Mouse (Mus musculus): ENCODE measurements around the gene Pemt. TPM values are rescaled to one million over a fixed set of nuclear protein-coding genes. Genes with fewer than 3 reads are reported as not detected.

Pemt gene
- total RNA-seq, 1 experiment: 17.5 TPM

DNA sequence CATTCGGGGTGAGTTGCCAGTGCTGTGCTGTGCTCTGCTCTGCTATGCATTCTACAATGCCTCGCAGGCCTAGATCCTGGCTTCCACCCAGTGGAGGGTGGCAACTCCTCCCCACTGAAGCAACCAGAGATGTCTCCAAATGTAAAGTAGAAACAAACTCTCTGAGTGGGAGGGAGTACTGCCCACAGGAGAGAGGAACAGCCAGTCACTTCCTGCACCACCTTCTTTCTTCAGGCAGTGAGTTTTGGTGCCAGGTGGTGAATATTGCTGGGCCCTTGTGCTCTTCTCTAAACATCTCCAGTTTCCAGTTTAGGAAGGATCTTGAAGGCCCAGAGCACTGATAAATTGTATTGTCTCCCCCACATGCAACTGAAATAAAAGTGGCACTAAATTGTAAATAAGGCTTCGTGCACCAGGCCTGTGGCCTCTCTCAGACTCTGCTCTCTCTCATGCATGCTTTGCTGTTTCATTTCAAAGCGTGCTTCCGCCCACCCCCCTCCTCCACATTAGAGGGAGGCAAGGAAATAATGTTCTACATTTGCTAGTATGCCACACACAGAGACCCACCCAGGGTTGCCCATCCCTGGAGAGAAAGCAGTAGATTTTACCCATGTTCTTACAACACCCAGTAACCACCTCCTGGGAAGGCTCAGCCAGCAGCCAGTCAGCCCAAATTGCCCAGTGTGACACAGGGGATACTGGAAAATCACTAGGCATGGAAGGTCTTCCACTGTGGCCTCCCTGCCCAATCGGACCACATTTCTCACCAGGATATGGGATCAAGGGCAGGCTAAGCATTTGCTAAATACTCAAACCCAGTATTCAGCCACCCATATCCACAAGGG is 13.5 kb downstream of the Pemt start:
- Histone ChIP-seq H3K36me3 (ENCODE audit: control insufficient read depth, insufficient read depth, low read length, poor library complexity, severe bottlenecking) (no peaks in the 10 kb centered on the region), H3K4me1 (ENCODE audit: control insufficient read depth in 2 of 2, insufficient read depth in 2 of 2, low read length in 2 of 2, poor library complexity in 1 of 2) (peaks cover 0 to 8% of the 10 kb centered on the region in 2 experiments; a peak in 1 of 4 replicates), H3K9me3 (ENCODE audit: control insufficient read depth, insufficient read depth, low read depth, low read length) (no peaks in the 10 kb centered on the region), H3K4me3 (ENCODE audit: insufficient read depth in 1 of 2, low read depth in 1 of 2, low read length in 2 of 2, poor library complexity in 1 of 2, severe bottlenecking in 1 of 2) (no peak overlapping the region), H3K27ac (ENCODE audit: insufficient read depth, low read depth, low read length, poor library complexity, severe bottlenecking) (no peak overlapping the region), H3K9ac (ENCODE audit: insufficient read depth, low read depth, low read length, poor library complexity, severe bottlenecking) (no peak overlapping the region)
- no peak for TF ChIP-seq MAFK (IDR thresholded peaks at IDR 0.05; ENCODE audit: insufficient read depth, low read depth, low read length)
- TF ChIP-seq HCFC1 (IDR thresholded peaks at IDR 0.05; ENCODE audit: borderline replicate concordance, insufficient read depth, low read length): no peak
- no peak for TF ChIP-seq ZC3H11A (IDR thresholded peaks at IDR 0.05; ENCODE audit: borderline replicate concordance, low read depth, low read length)
- TF ChIP-seq ZNF384 (IDR thresholded peaks at IDR 0.05; ENCODE audit: low read depth, low read length): no peak
- TF ChIP-seq CHD2 (IDR thresholded peaks at IDR 0.05; ENCODE audit: low read depth, low read length): no peak
- in situ Hi-C loops (cut with MboI; ENCODE audit: low sequenced_read_pairs in 2 of 2, unreplicated experiment in 2 of 2): no loop called here
- DNase-seq (ENCODE audit: low read depth, low spot score): no peak

DNA sequence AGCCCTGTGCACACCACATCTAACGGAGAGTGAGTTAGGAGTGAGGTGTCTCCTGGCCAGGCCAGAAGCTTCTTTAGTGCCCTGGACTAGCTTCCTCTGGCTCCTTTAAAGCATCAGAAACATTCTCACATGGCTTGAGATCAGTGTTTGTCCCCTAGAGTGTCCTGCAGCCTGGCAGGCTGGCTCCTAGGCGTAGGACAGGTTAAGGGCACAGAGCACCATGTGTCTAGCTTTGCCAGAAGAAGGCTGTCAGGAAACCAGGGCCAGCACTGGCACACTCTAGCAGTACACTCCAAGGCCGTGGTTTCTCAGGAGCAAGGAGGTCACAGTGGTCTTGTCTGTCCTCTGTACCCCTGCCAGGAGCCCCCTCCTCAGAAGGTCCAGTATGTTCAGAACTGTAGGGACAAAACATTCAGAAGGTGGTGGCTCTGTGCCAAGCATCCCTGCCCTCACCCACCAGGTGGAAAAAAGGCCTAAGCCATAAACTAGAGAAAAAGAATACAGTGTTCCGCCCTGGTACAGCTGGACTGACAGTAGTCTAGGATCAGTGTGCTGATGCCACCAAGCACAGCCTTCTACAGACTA is 15.4 kb downstream of the Pemt start:
- Histone ChIP-seq H3K36me3 (ENCODE audit: control insufficient read depth, insufficient read depth, low read length, poor library complexity, severe bottlenecking) (no peaks in the 10 kb centered on the region), H3K4me1 (ENCODE audit: control insufficient read depth in 2 of 2, insufficient read depth in 2 of 2, low read length in 2 of 2, poor library complexity in 1 of 2) (peaks cover 0 to 8% of the 10 kb centered on the region in 2 experiments; a peak in 1 of 4 replicates), H3K4me3 (ENCODE audit: insufficient read depth in 1 of 2, low read depth in 1 of 2, low read length in 2 of 2, poor library complexity in 1 of 2, severe bottlenecking in 1 of 2) (no peak overlapping the region), H3K9ac (ENCODE audit: insufficient read depth, low read depth, low read length, poor library complexity, severe bottlenecking) (no peak overlapping the region), H3K27ac (ENCODE audit: insufficient read depth, low read depth, low read length, poor library complexity, severe bottlenecking) (no peak overlapping the region), H3K9me3 (ENCODE audit: control insufficient read depth, insufficient read depth, low read depth, low read length) (no peaks in the 10 kb centered on the region)
- TF ChIP-seq CHD2 (IDR thresholded peaks at IDR 0.05; ENCODE audit: low read depth, low read length) (no peak), MAFK (IDR thresholded peaks at IDR 0.05; ENCODE audit: insufficient read depth, low read depth, low read length) (no peak), HCFC1 (IDR thresholded peaks at IDR 0.05; ENCODE audit: borderline replicate concordance, insufficient read depth, low read length) (no peak), ZNF384 (IDR thresholded peaks at IDR 0.05; ENCODE audit: low read depth, low read length) (no peak)
- in situ Hi-C loops (cut with MboI; ENCODE audit: low sequenced_read_pairs in 2 of 2, unreplicated experiment in 2 of 2): no loop called here
- DNase-seq (ENCODE audit: low read depth, low spot score): no peak

DNA sequence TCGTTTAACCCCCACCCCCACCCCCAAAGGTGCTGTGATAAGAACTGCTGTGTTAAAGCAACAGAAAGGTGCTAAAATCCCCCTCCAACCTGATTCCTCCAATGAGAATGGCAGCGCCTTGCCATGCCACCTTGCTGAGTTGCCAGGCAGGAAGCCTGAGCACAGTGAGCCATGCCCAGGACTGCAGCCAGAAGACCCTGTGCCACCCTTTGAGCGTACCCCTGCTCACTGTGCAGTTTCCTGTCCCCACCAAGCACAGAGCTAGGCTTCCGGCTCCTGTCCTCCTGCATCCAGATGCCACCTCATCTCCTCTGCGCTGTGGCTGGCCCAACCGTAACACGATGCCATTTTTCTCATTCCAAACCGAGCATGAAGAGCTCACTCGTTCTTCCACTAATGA is 16.3 kb downstream of the Pemt start:
- no peak for TF ChIP-seq ZNF384 (IDR thresholded peaks at IDR 0.05; ENCODE audit: low read depth, low read length)
- TF ChIP-seq HCFC1 (IDR thresholded peaks at IDR 0.05; ENCODE audit: borderline replicate concordance, insufficient read depth, low read length): no peak
- TF ChIP-seq ZC3H11A (IDR thresholded peaks at IDR 0.05; ENCODE audit: borderline replicate concordance, low read depth, low read length): no peak
- no peak for TF ChIP-seq MAFK (IDR thresholded peaks at IDR 0.05; ENCODE audit: insufficient read depth, low read depth, low read length)
- TF ChIP-seq CHD2 (IDR thresholded peaks at IDR 0.05; ENCODE audit: low read depth, low read length): no peak
- no peak overlapping the region for H3K27ac ChIP-seq (ENCODE audit: insufficient read depth, low read depth, low read length, poor library complexity, severe bottlenecking)
- H3K4me1 ChIP-seq (ENCODE audit: control insufficient read depth in 2 of 2, insufficient read depth in 2 of 2, low read length in 2 of 2, poor library complexity in 1 of 2): peaks cover 0 to 8% of the 10 kb centered on the region in 2 experiments; a peak in 1 of 4 replicates
- no peaks in the 10 kb centered on the region for H3K36me3 ChIP-seq (ENCODE audit: control insufficient read depth, insufficient read depth, low read length, poor library complexity, severe bottlenecking)
- in situ Hi-C loops (cut with MboI; ENCODE audit: low sequenced_read_pairs in 2 of 2, unreplicated experiment in 2 of 2): no loop called here
- DNase-seq (ENCODE audit: low read depth, low spot score): no peak
- no peaks in the 10 kb centered on the region for H3K9me3 ChIP-seq (ENCODE audit: control insufficient read depth, insufficient read depth, low read depth, low read length)
- H3K4me3 ChIP-seq (ENCODE audit: insufficient read depth in 1 of 2, low read depth in 1 of 2, low read length in 2 of 2, poor library complexity in 1 of 2, severe bottlenecking in 1 of 2): no peak overlapping the region
- H3K9ac ChIP-seq (ENCODE audit: insufficient read depth, low read depth, low read length, poor library complexity, severe bottlenecking): no peak overlapping the region

DNA sequence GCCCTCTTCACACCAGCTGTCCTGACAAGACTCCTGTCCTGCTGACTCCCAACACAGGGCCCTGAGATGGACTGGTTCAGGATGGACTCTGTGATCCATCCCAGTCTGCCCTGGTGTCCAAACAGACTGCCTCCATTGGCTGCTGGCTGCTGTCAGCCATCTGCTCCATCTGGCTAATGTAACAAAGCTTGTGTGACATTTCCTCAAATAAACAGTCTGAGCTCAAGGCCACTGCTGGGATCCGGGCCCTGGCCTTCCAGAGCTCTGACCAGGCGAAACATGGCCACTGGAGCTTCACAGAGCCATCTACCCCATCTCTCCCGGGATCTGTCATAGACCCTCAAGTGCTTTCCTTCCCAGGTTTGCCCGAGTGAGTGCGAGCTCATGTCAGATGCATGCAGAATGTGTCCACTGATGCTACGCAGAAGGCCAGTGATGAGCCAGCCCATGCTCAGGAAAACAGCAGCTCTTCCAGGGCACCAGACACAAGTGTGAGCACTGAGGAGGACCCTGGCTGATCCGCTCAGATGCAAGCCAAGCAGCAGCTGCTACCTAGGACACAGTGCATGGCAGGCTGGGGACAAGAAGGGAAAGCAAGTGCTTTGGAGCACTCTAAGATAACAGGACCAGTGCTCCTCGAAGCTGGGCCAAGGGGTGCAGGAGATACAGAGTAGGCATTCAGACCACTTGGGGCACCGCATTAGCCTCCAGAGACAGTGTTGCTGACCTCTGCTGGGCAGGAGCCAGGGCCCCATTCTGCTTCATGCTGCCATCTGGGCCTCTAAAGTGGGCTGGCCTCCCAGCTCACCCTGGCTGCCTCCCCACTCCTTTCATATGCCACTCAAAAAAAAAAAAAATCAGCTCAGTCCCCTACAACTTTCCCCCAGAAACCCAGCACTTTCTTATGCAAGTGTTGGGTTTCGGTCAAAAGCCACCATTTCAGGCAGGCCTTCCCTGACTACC is 18.1 kb downstream of the Pemt start:
- Histone ChIP-seq H3K9ac (ENCODE audit: insufficient read depth, low read depth, low read length, poor library complexity, severe bottlenecking) (no peak overlapping the region), H3K4me3 (ENCODE audit: insufficient read depth in 1 of 2, low read depth in 1 of 2, low read length in 2 of 2, poor library complexity in 1 of 2, severe bottlenecking in 1 of 2) (no peak overlapping the region), H3K27ac (ENCODE audit: insufficient read depth, low read depth, low read length, poor library complexity, severe bottlenecking) (no peak overlapping the region), H3K4me1 (ENCODE audit: control insufficient read depth in 2 of 2, insufficient read depth in 2 of 2, low read length in 2 of 2, poor library complexity in 1 of 2) (peaks cover 0 to 2% of the 10 kb centered on the region in 2 experiments; a peak in 1 of 4 replicates), H3K9me3 (ENCODE audit: control insufficient read depth, insufficient read depth, low read depth, low read length) (no peaks in the 10 kb centered on the region), H3K36me3 (ENCODE audit: control insufficient read depth, insufficient read depth, low read length, poor library complexity, severe bottlenecking) (no peaks in the 10 kb centered on the region)
- in situ Hi-C loops (cut with MboI; ENCODE audit: low sequenced_read_pairs in 2 of 2, unreplicated experiment in 2 of 2): no loop called here
- TF ChIP-seq CHD2 (IDR thresholded peaks at IDR 0.05; ENCODE audit: low read depth, low read length): no peak
- no peak for TF ChIP-seq ZNF384 (IDR thresholded peaks at IDR 0.05; ENCODE audit: low read depth, low read length)
- no peak for TF ChIP-seq HCFC1 (IDR thresholded peaks at IDR 0.05; ENCODE audit: borderline replicate concordance, insufficient read depth, low read length)
- TF ChIP-seq ZC3H11A (IDR thresholded peaks at IDR 0.05; ENCODE audit: borderline replicate concordance, low read depth, low read length): no peak
- TF ChIP-seq MAFK (IDR thresholded peaks at IDR 0.05; ENCODE audit: insufficient read depth, low read depth, low read length): no peak
- DNase-seq (ENCODE audit: low read depth, low spot score): no peak
